Mouse (Mus musculus): ENCODE measurements around the gene Usp49.

Usp49 gene

DNA sequence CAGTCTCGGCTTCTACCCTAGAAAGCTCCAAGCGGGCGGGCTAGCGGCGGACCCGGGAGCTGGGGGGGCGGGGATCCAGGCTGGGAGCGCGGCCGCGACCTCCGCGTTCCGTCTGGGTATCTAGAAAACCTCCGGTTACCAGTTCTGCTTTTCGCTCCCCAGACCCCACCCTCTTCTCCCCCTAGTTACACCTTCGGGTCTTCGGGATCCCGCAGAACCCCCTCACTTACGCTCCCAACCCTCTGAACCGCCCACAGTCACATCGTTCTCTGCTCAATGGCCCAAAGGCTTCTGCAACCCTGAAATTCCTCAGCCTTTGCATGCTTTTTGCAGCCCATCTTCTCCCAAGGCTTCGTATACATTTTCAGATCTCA, 64.8 kb downstream of the Usp49 start:
- DNase-seq = no peak

DNA sequence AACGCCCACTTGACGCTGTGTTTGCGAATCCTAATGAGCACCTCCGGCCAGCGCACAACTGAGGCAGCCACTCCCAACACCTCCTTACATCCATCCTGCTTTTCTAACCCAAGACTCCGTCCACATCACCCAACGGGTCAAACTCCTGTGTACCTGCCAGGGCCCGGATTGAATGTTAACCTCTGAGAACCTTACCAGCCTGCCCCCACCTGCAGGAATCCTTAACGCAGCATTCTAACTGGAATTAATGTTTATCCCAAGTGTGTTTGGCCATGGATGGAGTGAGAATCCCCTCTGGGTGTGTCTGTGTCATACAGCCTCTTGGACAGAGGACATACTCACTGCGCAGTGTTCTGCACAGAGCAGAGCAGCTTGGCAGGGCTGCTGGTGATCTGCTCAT, 67.7 kb downstream of the Usp49 start:
- no peak for DNase-seq

GRCm38 (mm10) chr17:47699055-47699454, 68.6 kb downstream of the Usp49 start:
- no peak for DNase-seq

DNA sequence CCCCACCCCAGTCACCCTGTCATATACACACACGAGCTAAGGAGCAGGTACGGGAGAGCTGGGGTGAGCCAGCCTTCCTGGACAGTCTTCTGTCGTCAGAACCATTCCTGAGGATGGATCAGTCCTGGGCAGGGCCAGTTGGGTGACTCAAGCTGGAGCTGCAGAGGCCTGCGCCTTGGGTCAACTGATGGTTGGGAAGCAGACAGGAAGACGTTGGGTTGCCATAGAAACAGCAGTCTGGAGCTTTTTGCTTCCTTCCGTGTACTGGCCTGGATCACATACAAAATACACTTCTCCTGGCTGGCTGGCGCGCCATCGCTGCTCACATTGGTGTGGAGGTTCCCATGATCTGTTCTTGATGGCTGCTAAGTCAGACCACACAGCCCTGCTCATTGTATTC, 71.3 kb downstream of the Usp49 start:
- no peak for DNase-seq

- no peak for DNase-seq
Observed at GRCm38 (mm10) chr17:47702548-47703345, 72.3 kb downstream of the Usp49 start.

- no peak for DNase-seq
Observed at GRCm38 (mm10) chr17:47703556-47703955, 73.1 kb downstream of the Usp49 start.

DNA sequence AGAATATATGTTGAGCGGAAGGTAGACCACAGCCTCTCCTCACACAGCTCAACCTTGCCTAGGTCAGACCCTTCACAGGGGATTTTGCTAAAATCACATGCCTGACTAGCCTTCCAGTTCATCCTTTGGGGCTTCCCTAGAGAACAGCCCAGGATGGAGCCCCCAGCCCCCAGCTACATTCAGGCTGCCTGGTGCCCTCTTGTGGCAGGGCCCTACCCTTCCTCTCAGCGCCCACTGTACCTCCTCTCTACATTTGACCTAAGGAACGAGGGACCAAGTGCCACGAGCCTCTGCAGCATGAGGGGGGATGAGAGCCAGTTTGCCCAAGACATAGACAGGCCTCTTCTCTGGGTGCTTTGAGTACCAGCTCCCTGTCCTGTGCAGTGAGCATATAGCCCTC, 74.2 kb downstream of the Usp49 start:
- DNase-seq = no peak

- no peak for DNase-seq
Observed at GRCm38 (mm10) chr17:47706196-47706595, 75.7 kb downstream of the Usp49 start.

- DNase-seq = no peak
Observed at GRCm38 (mm10) chr17:47707961-47708360, 77.5 kb downstream of the Usp49 start.

- DNase-seq = no peak
Observed at GRCm38 (mm10) chr17:47708972-47709371, 78.5 kb downstream of the Usp49 start.

- DNase-seq = no peak
Observed at GRCm38 (mm10) chr17:47710036-47710435, 79.5 kb downstream of the Usp49 start.

GRCm38 (mm10) chr17:47711883-47712282, 81.4 kb downstream of the Usp49 start:
- no peak for DNase-seq

DNA sequence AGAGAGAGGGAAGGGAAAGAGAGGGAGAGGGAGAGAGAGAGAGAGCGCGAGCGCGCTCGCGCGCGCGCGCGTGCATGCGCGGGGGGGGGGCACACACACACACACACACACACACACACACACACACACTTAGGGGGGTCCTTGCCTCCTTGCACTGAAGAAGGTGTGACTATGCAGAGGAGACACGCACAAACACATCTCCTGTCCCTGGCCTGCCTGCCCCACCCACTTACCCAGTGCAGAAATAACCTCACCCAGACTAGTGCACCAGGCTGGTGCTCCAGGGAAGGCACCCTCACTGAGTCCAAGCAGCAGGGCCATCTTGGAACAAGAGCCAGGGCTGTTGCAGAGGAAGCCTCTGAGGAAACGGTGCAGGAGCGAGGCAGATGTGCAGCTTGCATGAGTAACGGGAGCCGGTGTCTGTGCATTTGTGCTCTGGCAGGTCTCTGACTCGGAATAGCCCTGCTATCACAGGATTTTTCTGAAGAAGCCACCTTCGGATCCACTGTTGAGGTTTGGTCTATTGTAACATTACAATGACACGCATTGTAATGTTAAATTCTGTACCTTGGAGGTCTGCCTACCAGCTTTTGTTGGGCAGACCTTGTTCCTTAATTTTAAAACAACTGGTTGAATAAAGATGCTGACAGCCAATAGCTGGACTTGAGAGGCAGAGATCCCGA, 82.5 kb downstream of the Usp49 start:
- DNase-seq = no peak

GRCm38 (mm10) chr17:47715037-47715436, 84.5 kb downstream of the Usp49 start:
- no peak for DNase-seq

- DNase-seq = no peak
Observed at GRCm38 (mm10) chr17:47721183-47721582, 90.7 kb downstream of the Usp49 start.

- no peak for DNase-seq
Observed at GRCm38 (mm10) chr17:47726566-47726965, 96.1 kb downstream of the Usp49 start, which contains the start of gene Pgc. TSS of gene Pgc (plus strand) at chr17:47726842.

DNA sequence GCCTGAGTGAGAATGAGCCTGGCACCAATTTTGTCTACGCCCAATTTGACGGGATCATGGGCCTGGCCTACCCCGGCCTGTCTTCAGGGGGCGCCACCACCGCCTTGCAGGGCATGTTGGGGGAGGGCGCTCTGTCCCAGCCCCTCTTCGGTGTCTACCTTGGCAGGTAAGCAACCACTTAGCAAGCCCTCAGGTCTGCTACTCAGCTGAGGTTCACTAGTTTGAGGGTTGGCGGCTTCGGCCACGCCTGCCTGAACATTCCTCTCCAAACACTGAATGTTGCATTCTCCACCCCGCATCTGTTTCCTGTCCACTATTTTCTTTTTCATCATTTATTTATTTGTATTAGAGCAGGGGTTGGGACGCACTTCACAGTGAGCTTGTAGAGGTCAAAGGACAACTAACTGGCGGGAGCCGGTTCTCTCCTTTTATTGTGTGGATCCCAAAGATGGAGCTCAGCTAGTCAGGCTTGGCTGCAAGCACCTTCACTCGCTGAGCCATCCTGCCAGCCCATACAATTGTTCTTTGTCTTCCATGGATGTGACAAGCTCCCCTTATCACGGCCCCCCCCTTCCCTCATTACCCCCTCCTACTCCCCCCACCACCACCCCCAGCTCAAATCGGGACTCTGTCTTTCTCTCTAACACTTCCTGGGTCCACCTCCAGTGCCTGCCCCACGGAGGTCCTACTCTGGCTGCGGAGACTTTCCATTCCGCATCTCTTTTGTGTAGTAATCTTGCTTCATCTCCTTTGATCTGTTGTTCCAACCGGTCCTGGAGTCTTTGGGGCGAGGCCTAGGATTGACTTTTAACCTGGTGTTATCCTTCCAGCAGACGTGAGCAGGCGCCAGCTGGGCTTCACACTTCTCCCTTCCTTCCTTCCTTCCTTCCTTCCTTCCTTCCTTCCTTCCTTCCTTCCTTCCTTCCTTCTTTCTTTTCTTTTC, 100.4 kb downstream of the Usp49 start:
- no peak for DNase-seq

DNA sequence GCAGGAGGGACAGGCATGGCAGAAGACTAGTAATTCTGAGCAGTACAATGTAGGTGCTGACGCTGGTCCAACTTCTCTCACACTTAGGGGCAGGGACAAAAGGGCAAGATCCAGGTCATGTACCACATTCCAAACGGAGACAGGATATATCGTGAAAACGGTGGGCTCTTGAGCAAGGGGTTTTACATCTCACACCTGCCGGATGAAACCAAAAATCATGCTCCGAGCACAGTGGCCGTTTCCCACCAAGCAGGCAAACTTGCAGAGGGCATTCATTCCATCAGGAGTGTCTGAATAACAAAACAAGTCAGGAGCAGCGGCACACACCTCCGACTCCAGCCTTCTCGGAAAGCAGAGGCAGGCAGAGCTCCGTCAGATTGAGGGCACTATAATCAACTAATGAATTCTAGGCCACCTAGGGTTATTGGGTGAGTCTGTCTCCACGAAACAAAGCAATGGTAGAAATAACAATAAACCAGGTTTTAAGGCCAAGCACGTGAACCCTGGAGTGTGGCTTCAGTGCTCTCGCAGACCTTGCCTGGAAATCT, 105.1 kb downstream of the Usp49 start:
- DNase-seq = no peak

Data from cerebellum, adult 9-11 months (tissue).